Mouse (Mus musculus): ENCODE results near the gene Tanc2.

DNA sequence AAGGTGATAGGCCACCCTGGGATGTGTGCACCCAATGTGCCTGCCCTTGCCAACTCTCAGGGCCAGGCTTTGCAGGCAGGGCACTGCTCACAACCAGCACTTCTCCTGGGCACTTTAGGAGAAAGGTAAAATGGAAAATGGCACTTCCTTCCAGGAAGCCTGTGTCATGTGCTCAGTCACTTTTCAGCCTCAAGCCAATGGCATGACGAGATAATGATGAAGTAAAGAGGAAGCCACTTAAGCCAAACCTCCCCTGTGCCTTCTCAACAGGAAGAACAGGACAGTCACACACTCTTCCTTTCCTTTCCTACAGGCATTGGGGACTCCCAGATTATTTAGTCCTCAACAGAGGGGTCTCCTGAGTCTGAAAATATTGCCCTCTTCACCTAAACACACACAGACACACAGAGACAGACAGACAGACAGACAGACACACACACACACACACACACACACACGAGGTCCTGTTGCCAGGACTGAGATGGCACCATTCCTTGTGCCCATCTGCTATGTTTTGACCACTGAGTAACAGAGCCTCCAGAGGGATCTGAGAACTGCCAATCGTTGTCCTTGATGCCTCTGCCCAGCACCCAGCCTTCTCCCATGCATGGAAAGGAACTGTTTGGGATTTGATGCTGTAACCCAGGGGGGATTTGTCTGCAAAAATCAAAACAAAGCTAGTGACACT is 330.5 kb downstream of the Tanc2 start:
- no peak for TF ChIP-seq CTCF (IDR thresholded peaks at IDR 0.05; ENCODE audit: low read depth)
- no peak for TF ChIP-seq EP300 (IDR thresholded peaks at IDR 0.05; ENCODE audit: low read depth)

Measured in liver, embryonic 14.5 days (tissue).